Mouse (Mus musculus) hindbrain, embryonic 11.5 days (tissue): ENCODE measurements around the gene Irs2. TPM values are rescaled to one million over a fixed set of nuclear protein-coding genes. Genes with fewer than 3 reads are reported as not detected.
A peak's percentile ranks its signal among the peaks of the same experiment; 100 is the strongest.

Experiments used
- ATAC-seq: fragments of 200-750 bp; cut with Nextera tagmentation; 2 replicates; pipeline ENCODE4 v1.8.0; 2017; ENCODE audit warnings: mild to moderate bottlenecking, moderate TSS enrichment, moderate library complexity; ENCODE audit not compliant: low FRiP score
- DNase-seq: peaks from one replicate; pipeline ENCODE4 v3.0.0-alpha.2; 2015; ENCODE audit warnings: low spot score
- H3K27ac ChIP-seq: fragments of 300-500 bp; sonication (generic); 2 replicates; pipeline ENCODE4 v1.5.1; 2014; ENCODE audit warnings: mild to moderate bottlenecking, low read depth, low read length
- H3K27me3 ChIP-seq: fragments of 300-500 bp; sonication (generic); 2 replicates; pipeline ENCODE4 v1.6.1; 2014; ENCODE audit warnings: mild to moderate bottlenecking, low read length, moderate library complexity, mixed read lengths; ENCODE audit not compliant: control insufficient read depth, insufficient read depth
- H3K36me3 ChIP-seq: fragments of 300-500 bp; sonication (generic); 2 replicates; pipeline ENCODE4 v1.6.1; 2014; ENCODE audit warnings: mild to moderate bottlenecking, low read length, moderate library complexity, mixed read lengths; ENCODE audit not compliant: control insufficient read depth, insufficient read depth
- H3K4me1 ChIP-seq: fragments of 300-500 bp; sonication (generic); replicated peaks from 2 replicates; pipeline ENCODE4 v1.6.1; 2014; ENCODE audit warnings: low read length, mixed read lengths; ENCODE audit not compliant: control insufficient read depth, insufficient read depth
- H3K4me2 ChIP-seq: fragments of 300-500 bp; sonication (generic); replicated peaks from 2 replicates; pipeline ENCODE4 v1.6.1; 2014; ENCODE audit warnings: mild to moderate bottlenecking, low read depth, low read length
- H3K4me3 ChIP-seq: fragments of 300-500 bp; sonication (generic); 2 replicates; pipeline ENCODE4 v1.5.1; 2014; ENCODE audit warnings: low read depth, low read length
- H3K9ac ChIP-seq: fragments of 300-500 bp; sonication (generic); 2 replicates; pipeline ENCODE4 v1.6.1; 2014; ENCODE audit warnings: low read depth, low read length
- H3K9me3 ChIP-seq: fragments of 300-500 bp; sonication (generic); 2 replicates; pipeline ENCODE4 v1.6.1; 2016; ENCODE audit warnings: low read length; ENCODE audit not compliant: control insufficient read depth
- WGBS: fragments of 180-500 bp; shearing (Covaris S2); extraction: QIAGEN DNeasy Blood & Tissue Kit; methylation state at CpG from one replicate; pipeline ENCODE4 v1.1.7; 2014; 5-methylcytosine and 5-hydroxymethylcytosine counted together
- polyA plus RNA-seq: library from polyadenylated mRNA; unstranded; fragments of >200 nt; fragmentation: Nextera tagmentation; extraction: Ambion mirVana; gene quantifications from 2 replicates; pipeline ENCODE4 v1.2.1, GENCODE M21; 2014

Irs2 gene
- polyA plus RNA-seq, 1 experiment from 2014 or later = 5.6 TPM

GRCm38 (mm10) chr8:10972851-10973452, 35.3 kb downstream of the Irs2 start:
- Histone ChIP-seq H3K4me2 (no peak overlapping the region), H3K9ac (no peak overlapping the region; the same call in 1 of the 2 replicates), H3K4me1 (peaks cover 17% of the 10 kb centered on the region), H3K36me3 (no peaks in the 10 kb centered on the region), H3K27ac (no peak overlapping the region), H3K9me3 (no peaks in the 10 kb centered on the region), H3K27me3 (0 out of 2 replicates have a peak, but pooled peaks cover 3% of the 10 kb centered on the region), H3K4me3 (no peak overlapping the region)
- whole genome bisulfite sequencing = 7% methylated on average over 9 of the region's 9 CpGs
- DNase-seq (no peak), ATAC-seq (no peak)

- Histone ChIP-seq H3K27me3 (0 out of 2 replicates have a peak, but pooled peaks cover 3% of the 10 kb centered on the region), H3K9me3 (no peaks in the 10 kb centered on the region), H3K4me3 (no peak overlapping the region), H3K4me2 (no peak overlapping the region), H3K36me3 (no peaks in the 10 kb centered on the region), H3K9ac (no peak overlapping the region), H3K27ac (no peak overlapping the region), H3K4me1 (peaks cover 14% of the 10 kb centered on the region)
- ATAC-seq = no peak
- 40% methylated on average over 3 of the region's 3 CpGs for WGBS
- no peak for DNase-seq
Observed at GRCm38 (mm10) chr8:10971984-10972383, 36.3 kb downstream of the Irs2 start.

DNA sequence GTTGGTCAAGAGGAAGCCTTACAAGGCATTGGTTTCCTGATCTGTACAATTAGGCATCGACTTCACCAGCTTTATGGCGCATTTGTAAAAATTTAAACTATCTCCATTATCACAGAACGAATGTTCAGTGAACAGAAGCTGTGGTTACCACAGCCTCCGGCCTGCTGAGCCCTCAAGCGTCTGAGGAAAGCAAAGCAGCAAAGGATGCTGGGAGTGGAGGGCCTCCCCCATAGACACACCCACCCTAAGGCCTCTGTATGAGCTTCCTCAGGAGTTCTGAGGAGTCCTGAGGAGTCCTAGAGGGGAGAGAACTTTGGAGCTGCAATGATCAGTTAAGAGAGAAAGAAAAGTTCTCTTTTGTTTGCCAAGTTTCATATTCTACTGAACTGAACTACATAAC, 36.7 kb downstream of the Irs2 start:
- no peak for DNase-seq
- WGBS = 84% methylated on average over 5 of the region's 5 CpGs
- Histone ChIP-seq H3K9me3 (no peaks in the 10 kb centered on the region), H3K9ac (no peak overlapping the region), H3K27me3 (0 out of 2 replicates have a peak, but pooled peaks cover 3% of the 10 kb centered on the region), H3K4me3 (no peak overlapping the region), H3K4me2 (no peak overlapping the region), H3K36me3 (no peaks in the 10 kb centered on the region), H3K4me1 (peaks cover 14% of the 10 kb centered on the region), H3K27ac (no peak overlapping the region)
- ATAC-seq = no peak

DNA sequence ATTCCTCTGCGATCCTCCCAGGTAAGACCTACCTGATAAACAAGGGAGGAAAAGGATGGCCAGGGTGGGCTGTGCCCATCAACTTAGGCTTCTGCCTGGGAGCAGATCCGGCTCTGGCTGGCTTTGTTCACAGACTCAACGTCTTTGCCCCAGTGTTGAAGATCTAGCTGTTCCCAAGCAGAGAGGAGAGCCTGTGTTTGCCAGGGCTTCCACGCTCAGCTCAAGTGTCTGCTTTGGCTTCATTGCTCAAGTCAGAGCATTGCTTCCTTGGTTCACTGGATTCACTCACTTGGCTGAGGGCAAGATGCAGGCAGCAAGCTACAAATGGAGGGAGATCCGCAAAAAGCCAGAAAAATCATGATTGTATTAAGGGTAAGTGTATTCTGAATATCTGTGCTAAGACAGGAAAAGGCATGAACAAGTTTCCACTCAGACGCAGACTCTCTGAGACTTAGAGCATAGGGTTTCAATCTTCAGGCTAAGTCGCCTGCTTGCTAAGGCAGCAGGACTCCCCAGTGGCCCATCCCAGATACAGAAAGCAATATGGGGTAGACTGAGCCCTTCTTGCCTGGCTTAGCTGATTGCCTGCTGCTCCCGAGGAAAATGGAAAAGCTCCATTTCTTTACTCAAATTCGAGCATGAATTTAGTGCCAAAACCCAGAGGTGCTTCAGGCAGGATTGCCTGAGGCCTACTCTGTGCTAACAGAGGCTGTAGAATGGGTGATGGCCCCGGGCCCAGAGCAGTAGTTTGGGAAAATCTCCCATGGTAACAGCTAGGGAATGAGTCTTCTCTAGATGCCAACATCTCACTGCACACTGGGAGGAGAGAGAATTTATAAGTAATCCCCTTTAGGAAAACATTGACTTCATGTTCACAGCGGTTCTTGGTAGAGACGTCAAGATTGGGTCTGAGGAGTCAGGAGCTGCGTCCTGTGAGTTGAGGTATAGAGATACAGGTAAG, 37.5 kb downstream of the Irs2 start:
- WGBS = 80% methylated on average over 13 of the region's 13 CpGs
- no peak overlapping the region for H3K27ac ChIP-seq
- no peak overlapping the region for H3K9ac ChIP-seq
- 0 out of 2 replicates have a peak, but pooled peaks cover 3% of the 10 kb centered on the region for H3K27me3 ChIP-seq
- no peaks in the 10 kb centered on the region for H3K36me3 ChIP-seq
- H3K4me2 ChIP-seq = no peak overlapping the region
- no peak overlapping the region for H3K4me3 ChIP-seq
- peaks cover 14% of the 10 kb centered on the region for H3K4me1 ChIP-seq
- no peak for ATAC-seq
- DNase-seq = no peak
- H3K9me3 ChIP-seq = no peaks in the 10 kb centered on the region

DNA sequence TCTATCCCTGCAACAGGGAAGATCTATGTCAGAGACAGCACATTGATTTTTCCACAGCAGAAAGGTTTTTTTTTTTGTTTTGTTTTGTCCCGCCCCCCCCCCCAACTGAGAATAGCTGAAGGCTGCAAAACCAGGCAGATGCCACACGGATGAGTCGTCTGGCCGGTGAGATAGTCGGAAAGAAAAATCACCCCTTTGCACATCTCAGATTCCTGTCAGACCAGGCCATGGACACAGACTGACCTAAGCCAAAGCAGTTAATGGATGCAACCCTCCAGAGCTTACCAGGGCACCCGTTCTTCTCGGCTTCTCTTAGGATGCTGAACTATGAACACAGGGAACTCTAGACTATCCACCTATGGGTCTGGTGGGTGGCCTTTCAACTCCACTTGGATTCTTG, 39.6 kb downstream of the Irs2 start:
- 35% methylated on average over 7 of the region's 7 CpGs for WGBS
- Histone ChIP-seq H3K9ac (no peak overlapping the region), H3K9me3 (no peaks in the 10 kb centered on the region), H3K4me3 (no peak overlapping the region), H3K27me3 (0 out of 2 replicates have a peak, but pooled peaks cover 3% of the 10 kb centered on the region), H3K36me3 (no peaks in the 10 kb centered on the region), H3K4me2 (no peak overlapping the region), H3K4me1 (peaks cover 14% of the 10 kb centered on the region), H3K27ac (no peak overlapping the region)
- no peak for DNase-seq
- ATAC-seq = no peak

- DNase-seq = no peak
- H3K27ac ChIP-seq = no peak overlapping the region
Observed at GRCm38 (mm10) chr8:10965401-10966117, 42.7 kb downstream of the Irs2 start.

GRCm38 (mm10) chr8:10964511-10965099, 43.7 kb downstream of the Irs2 start:
- no peak for ATAC-seq
- WGBS = 69% methylated on average over 10 of the region's 10 CpGs
- H3K9me3 ChIP-seq = no peaks in the 10 kb centered on the region
- H3K36me3 ChIP-seq = no peaks in the 10 kb centered on the region
- H3K27me3 ChIP-seq = no peaks in the 10 kb centered on the region
- H3K4me3 ChIP-seq = no peak overlapping the region
- H3K27ac ChIP-seq = no peak overlapping the region
- H3K4me1 ChIP-seq = peaks cover 20% of the 10 kb centered on the region
- H3K4me2 ChIP-seq = no peak overlapping the region
- 0 out of 2 replicates have a peak overlapping the region, but pooled peaks have one; percentile 1 for H3K9ac ChIP-seq
- no peak for DNase-seq

More at GRCm38 (mm10) chr8:10965401-10966117, 42.7 kb downstream of the Irs2 start:
- Histone ChIP-seq H3K9ac (0 out of 2 replicates have a peak overlapping the region, but pooled peaks have one; percentile 1), H3K4me2 (no peak overlapping the region), H3K27me3 (no peaks in the 10 kb centered on the region), H3K4me1 (peaks cover 15% of the 10 kb centered on the region), H3K36me3 (no peaks in the 10 kb centered on the region), H3K9me3 (no peaks in the 10 kb centered on the region), H3K4me3 (no peak overlapping the region)
- ATAC-seq = no peak
- WGBS = 38% methylated on average over 5 of the region's 6 CpGs

GRCm38 (mm10) chr8:10961989-10962388, 46.3 kb downstream of the Irs2 start:
- Histone ChIP-seq H3K9me3 (no peaks in the 10 kb centered on the region), H3K4me2 (no peak overlapping the region), H3K4me3 (no peak overlapping the region), H3K27ac (0 out of 2 replicates have a peak overlapping the region, but pooled peaks have one; percentile 3), H3K36me3 (no peaks in the 10 kb centered on the region), H3K4me1 (peaks cover 20% of the 10 kb centered on the region), H3K27me3 (no peaks in the 10 kb centered on the region), H3K9ac (no peak overlapping the region)
- DNase-seq (no peak), ATAC-seq (no peak)
- 18% methylated on average over 8 of the region's 8 CpGs for WGBS
